Mouse (Mus musculus) cerebellum, adult 18-20 months (tissue): ENCODE data around the gene Ddah1.

Experiments
- DNase-seq, 2 experiments: peaks; one replicate each; pipeline ENCODE4 v3.0.0; 2021

The Ddah1 gene

DNA sequence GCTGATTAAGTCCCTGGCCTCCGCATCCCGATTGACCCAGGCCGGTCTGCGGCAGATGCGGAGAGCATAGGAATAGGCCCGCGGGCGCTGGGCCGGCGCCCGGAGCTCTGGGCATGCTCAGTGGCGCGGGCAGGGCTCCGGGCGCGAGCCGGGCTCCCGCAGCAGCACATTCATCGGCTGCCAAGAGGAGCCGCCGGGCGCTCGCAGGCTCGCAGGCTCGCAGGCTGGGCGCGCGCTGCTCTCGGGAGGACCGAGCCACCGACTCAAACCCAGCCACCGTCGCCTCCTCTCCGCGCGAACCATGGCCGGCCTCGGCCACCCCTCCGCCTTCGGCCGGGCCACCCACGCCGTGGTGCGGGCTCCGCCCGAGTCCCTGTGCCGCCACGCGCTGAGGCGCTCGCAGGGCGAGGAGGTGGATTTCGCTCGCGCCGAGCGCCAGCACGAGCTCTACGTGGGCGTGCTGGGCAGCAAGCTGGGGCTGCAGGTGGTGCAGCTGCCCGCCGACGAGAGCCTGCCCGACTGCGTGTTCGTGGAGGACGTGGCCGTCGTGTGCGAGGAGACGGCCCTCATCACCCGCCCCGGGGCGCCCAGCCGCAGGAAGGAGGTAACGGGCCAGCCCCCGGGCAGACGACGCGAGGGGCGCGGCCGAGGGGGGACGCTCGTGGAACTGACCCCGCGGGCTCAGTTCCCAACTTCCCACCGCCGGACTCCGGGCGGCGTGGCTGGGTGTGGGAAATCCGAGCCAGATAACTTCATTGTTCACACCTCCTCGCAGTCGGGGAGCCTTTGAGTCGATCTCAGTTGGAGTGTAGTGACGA, at the start of gene Ddah1:
Ddah1 (plus strand) TSS at position 115 of the 818 bp plus-strand sequence.
- DNase-seq: peak; percentile 56 to 79

DNA sequence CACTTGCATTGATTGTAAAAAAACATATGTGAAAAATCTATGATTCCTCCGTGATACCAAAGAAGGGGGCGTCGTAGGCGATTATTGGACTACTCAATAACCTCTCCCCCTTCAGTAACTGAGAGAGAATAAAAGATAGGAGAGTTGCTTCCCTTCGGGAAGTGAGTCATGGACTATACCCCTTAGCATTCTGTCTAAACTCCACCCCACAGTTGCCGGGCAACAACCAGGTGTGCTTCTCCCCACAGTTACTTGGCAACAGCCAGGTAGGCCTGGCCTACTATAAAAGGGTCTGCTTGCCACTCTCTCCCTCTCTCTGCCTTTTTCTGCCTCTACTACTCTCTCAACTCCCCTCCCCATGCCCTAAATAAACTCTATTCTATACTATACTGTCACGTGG, 42.6 kb upstream of the Ddah1 start:
- no peak for DNase-seq

DNA sequence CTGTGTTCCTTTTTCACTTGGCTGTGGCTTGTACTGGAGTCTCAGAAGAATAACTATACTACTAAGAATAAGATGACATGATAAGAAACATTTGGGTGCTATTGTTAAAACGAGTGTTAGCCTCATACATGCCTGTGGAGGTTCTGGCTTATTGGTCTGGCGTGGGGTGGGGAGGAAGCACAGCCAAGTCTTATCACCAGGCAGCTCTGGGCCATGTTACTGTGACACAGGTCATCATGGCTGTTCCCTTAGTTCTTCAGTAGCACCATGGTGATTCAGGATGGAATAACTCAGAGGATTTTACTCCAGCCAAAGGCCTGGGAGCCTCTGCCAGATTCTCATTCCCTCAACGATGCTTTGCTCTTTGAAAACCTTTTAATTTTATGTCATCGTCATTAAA, 38.8 kb upstream of the Ddah1 start:
- no peak for DNase-seq

DNA sequence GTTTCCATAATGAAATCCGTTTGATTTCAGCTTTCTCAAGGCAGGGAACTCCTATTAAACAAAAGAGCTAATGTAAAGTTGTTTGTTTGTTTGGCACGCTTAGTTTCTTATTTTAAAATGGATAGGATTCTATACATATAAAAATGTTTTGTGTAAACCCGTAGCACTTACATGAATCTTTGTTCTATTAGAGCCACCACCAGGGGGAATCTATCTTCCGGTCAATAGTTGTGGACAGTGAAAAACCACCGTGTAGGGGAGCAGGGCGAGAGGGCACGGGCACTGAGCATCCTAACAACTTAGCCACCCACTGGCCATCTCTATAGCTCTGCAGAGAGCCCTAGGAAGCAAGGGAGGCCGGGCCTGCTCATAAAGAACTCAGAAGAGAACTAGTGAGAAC, 33.4 kb upstream of the Ddah1 start:
- no peak for DNase-seq

DNA sequence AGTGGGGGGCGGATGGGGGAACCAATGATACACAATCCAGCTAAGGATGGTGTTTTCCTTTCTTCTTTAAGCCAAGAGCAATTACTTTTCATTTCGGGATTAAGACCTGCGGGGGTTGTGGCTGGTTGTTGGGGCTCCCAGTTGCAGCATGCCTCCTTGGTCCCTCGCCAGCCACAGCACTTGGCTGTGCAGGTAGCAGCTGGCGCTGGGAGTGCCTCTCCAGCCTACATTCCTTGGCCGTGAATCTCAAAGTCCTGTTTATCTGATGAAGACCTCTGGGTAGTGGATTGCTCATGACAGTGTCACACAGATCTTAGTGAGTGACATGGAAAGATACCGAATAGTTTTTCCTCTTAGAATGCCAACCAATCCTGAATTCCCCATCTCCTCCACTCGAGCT, 30.1 kb upstream of the Ddah1 start:
- DNase-seq: no peak

DNA sequence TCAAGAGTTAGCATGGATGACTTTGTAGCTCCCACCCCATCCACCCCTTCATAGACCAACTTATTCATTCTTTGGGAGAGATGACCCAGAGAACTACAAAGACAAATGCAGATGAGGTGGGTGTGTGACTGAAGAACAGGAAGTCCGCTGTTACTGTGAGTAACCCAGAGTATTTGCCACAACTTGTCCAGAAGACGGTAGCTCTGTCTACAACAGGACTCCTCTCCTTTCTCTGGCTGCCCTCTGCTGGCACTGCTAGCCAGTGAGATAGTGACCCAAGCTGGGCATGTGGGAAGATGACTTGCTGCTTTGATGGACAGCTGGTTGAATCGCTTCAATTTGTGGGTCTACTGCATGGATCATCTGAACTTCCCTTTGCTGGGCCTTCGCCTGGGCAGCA, 28.9 kb upstream of the Ddah1 start:
- peak in 1 of 2 experiments; percentile 5 for DNase-seq

DNA sequence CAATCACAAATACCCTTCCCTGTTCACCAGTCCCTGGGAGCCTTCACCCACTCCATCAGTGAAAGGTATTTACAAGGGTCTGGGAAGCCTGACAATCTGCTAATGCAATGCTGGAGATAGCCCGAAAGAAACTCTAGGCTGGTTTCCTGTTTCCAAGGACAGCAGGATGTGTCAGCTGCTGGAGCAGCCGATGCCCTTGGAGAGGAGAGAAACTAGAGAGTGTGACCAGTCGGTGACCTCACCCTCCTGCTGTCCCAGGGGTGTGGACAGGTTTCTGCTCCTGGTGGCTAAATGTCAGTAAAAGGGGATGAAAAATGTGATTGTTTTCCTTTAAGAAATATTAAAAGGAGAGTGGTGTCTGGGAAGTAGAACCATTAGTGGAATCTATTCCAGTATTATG, 28.4 kb upstream of the Ddah1 start:
- DNase-seq: no peak

DNA sequence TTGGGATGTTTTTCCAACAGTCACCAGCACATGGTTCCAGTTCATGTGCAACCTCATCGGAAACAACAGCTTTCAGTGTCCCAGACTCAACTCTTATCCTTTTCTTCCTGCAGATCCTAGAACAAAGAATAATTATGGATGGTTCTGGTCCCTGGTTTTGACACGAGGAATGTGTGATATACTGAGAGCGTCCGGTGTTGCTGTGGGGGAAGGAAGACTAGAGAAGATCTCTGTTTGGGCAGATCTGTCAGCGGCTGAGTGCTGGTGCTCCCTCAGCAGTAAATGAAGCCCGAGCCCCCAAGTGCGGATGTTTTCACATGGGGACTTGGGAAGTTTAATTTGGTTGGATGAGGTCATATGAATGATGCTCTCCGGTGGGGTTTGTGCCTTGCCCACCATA, 23.6 kb upstream of the Ddah1 start:
- DNase-seq: no peak

DNA sequence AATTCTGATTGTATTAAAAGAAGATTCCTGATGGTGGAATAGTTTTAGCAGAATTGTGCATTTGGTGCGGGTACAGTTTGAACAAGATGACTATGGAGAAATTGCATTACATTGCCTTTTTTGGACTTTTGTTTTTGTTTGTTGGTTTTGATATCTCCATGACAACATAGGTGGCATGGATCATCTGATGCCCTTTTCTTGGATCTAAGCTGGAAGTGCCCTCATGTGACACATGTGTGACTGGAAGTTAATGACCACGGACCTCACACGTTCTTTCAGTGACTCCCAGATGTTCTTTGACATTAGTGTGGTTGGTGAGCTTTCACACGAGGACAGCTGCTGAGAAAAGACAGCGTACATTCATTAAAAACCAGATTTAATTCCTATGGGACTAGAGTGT, 21.9 kb upstream of the Ddah1 start:
- DNase-seq: no peak

DNA sequence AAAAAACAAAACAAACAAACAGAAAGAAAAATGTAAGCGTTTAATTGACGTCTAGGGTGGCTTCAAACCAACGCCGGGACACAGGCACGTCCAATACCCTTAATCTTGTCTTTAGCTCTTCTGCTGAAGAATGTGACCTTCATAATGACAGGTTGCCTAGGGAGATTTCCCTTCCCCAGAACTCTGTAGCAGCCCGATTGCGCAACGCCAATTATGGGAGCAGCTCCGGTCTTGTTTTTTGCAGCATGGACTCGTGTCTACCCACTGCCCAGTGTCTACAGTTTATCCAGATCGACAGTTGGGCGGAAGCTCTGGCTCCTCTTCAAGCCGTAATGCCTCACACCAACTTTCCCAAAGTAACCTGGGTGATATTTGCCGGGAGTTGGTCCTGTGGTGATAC, 19.8 kb upstream of the Ddah1 start:
- no peak for DNase-seq

DNA sequence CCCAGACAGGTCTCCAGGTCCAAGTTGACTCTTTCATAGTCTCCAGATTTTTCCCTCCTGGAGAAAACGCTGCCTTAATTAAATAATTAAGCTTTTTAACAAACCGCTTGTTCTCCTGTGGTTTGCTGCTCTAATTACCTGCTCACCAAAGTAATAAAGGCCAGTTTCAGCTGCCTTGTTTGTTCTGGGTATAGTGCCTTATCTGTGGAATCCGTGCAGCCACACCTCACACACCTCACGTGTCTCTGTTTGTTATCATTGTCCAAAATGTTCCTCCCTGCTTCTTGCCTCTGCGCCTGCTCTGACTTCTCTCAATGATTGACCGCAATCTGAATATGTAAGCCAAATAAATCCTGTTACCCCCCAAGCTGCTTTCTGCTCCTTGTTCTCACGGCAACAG, 18.6 kb upstream of the Ddah1 start:
- DNase-seq: no peak

DNA sequence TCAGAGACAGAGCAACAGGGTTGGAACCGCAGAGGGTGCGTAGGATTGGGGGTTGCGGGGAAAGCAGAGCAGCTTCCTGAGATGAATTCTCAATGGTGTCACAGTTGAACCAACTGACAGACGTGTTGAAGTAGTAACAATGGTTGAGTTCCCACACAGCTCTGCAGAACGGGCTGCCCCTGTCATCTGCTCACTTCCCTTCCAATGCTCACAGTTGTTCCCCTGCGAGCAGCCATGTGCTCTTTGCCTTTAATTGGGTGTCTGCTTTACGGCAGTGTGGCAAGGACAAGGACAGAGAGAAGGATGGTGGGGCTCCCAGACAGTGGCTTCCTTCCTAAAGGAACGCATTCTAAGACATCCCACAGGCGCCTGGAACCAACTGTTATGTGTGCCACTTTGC, 15.4 kb upstream of the Ddah1 start:
- no peak for DNase-seq

DNA sequence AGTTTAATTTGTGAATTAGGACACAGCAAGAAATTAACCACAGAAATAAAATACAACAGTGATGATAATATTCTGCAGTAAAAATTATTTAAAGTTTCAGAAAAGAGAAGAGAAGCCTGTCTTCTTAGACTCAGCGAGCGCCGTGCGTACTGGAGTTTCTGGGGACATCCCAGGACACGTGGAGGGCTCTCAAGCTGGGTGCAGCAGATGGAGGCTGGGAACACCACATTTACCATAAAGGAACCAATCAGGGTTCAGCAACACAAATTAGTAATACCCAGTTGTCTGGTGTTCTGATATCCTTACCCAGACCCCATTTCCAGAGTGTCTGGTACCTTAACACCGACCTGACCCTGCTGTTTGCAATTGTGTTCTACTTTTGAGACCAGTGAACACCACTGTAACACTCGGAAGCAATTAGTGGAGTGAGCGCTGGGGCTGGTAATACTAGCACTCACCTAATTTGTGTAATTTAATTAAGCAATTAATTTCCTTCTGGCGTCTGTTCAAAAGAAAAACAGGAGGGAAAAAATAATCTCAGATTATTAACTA, 14.9 kb upstream of the Ddah1 start:
- no peak for DNase-seq

DNA sequence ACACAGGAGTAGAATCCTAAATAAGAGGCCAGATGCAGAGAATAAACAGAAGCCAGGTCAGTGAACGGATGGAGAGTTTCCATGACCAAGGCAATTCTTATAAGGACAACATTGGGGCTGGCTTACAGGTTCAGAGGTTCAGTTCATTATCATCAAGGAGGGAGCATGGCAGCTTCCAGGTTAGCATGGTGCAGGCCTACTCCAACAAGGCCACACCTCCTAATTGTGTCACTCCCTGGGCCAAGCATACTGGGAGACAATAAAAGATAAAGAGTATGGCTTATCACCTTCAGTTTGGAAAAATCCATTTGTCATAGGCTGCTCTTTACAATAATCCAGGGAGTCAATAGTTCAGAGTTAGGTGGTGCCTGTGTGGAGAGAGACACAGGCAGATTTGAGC, 9.8 kb upstream of the Ddah1 start:
- no peak for DNase-seq

DNA sequence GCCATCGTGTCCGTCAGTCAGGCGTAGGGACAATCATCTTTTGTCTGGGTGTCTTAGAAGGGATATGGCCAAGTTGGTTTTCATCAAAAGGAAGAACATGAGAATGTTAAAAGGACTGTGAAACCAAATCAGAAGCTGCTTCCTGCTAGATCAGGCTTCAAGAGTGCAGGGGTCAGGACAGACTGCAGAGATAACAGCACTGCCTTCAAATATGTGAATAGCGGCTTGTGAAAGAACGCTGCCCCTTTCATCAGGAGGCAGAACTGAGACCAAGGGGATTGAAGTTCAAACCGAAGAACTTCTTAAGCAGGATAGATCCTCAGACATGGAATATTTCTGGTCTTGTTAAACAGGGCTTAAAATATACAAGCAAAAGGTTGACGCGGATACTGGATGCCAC, 2.0 kb upstream of the Ddah1 start:
- DNase-seq: no peak

DNA sequence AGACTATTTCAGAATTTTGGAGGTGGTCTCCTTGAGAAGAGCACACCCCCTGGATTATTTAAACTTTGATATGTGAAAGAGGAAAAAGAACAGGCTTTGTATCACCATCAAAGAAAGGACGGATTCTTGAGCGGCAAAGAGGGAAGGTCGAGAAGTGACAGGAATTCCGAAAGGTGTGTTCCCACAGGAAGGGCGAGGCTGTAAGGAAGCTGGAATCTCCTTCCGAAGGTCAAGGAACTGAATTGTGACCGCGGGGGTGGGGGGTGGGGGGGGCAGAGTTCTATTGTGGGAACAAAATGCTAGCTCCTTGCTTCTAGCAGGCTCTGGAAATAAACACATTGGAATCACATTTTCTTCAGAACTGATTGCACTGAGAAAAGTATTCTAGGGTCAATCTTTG, 1.3 kb upstream of the Ddah1 start:
- DNase-seq: no peak

DNA sequence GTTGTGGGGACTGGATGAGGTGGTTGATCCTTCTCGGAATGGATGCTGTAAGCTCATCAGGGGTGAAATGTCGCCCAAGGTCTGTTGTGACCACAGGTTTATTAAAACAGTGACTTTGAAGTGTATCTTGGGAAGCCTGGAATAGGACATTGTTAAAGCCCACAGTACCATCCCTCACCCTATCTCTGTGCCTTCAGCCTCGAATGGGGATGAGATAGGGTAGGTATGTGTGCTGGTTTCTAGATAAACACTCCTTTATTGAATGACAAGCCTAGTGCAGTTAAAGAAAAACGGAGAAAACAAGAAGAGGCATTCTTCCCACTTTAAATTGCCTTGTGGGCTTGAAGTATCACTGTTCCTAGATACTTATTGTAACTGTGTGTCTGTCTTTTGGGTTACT, 631 bp upstream of the Ddah1 start:
- DNase-seq: no peak

DNA sequence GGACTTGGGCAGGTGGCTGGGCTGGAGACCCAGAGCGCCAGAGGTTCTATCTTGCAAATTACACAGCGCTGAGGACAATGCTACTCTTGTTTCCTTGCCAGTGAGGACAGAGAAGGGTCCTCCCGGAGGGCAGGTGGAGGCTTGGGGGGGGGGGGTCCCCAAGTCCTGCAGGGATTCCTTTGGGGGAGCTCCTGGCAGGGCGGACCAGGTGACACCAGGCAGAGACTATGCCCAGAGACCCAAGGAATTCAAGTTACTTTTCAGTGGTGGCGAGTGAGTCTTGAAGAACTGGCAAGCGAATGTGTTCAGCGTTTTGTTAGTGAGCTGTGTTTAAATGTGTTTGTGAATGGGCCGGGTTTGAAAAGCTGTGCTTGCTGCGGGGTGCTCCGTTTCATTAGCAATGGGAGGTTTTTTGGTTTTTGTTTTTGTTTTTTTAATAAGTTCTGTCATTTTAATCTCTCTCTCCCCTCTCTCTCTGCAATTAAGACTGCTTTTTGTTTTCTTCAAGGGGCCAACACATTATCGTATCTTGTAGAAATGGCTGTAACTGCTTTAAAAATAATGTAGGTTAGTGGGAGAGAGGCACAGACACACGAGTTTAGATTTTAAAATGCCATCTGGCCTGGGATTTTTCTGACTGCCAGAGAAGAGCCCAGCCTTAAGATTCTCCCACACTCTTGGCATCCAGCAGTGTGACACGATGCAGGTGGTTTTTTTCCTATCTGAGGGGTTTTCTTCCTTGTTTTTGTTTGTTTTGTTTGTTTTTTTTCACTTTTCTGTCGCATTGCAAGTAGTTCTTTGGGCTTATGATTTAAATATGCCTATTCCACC, 1.1 kb downstream of the Ddah1 start:
- peak; percentile 6 to 22 for DNase-seq

DNA sequence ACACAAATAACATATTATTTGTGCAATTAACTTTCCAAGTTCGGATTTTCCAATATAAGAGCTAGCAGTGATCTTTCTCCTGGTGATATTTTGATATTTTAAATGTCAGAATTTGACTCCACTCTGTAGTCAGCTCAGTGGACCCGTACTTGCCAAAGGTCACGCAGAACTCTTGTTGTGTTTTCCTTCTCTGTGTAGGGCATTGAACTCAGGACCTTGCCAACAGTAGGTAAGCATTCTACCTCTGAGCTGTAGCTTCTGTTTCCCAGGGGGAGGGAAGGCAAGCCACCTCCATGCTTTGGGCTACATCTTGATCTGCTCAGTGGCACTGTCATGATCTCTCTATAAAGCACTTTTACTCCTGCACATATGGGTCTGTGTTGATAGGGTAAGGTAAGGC, 2.1 kb downstream of the Ddah1 start:
- DNase-seq: no peak

DNA sequence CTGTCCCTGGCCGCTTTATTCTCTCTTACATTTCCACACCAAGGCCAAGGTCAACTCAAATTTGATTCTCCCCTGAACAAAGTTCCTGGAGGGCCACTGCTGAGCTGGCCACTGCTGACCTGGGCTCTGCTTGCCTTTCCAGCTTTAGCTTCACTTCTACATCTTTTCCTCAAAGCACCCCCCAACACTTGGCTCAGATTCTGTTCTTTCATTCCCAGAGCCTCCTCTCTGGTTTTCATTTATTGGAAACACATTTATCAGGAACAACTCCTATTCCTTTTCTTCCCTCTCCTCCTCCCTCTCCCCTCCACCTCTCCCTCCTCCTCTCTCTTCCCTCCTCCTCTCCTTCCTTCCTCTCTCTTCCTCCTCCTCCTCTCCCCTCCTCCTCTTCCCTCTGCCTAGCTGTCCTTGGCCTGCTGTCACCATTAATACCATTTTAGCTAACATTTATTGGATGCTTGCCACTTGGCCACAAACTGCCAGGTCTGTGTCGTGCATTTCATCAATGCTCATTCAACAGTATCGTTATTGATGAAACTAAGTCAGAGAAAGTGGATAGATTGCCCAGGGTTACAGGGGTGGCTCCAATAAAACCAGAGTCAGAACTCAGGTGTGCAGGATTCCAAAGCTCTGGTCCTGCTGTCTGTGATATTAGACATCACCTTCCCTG, 3.2 kb downstream of the Ddah1 start:
- DNase-seq: no peak

DNA sequence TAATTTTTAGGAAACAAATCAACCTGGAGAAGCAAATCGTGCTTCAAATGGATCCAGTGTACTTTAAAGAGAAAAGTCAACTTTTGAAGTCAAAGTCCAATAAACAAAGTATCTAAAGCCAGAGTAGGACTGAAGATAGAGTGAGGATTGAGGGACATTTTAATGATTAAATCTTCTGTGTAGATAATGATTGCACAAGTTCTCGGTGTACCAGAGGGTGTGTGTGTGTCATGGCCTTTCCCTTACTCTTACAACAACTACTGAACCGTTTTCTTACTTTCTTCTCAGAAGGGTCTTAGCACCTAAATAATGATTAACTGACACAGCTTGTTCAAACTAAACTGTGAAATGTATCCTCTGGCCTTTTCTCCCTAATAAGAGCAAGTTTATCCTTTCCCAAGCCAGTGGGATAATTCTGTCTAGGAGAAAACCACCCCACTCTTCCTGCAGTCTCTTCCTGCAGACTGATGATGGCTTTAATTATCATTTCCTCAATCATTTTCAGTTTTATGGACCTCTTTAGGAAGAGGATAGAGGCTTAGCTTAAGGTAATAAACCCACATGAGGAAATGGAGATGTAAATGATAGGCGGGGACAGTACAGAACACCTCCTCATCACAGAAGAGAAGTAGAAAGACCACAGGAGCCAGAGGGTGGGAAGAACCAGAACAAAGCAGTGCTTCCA, 4.6 kb downstream of the Ddah1 start:
- DNase-seq: no peak

DNA sequence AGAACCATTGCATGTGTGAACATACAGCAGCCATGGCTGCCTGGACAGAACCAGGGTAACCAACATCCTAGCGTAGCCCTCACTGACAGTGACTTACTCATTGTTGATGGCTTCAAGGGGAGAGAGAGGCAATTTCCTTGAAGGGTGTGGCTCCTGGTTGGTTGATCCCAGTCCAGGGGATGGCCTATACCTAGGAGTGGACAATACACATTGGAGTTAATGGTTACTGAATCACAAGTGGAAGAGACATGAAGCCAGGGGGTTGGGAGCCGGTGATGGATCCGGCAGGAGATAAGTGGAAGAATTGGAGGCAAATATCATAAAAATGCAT, 5.1 kb downstream of the Ddah1 start:
- DNase-seq: no peak

DNA sequence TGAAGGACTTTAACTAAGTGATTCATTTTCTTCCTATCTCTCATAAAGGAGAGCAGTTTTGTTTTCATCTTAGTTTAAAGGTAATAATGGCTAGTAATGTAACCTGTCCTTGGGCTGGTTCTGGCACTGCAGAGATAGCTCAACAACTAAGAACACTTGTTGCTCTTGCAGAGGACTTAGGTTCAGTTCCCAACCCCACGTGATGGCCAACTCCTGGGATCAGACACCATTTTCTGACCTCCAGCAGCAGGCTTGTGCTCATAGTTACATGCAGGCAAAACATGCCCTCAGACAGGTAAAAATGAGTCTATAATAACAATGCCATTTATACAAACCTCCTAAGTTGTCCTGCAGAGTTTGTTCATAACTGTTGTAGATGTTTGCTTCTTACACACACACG, 5.9 kb downstream of the Ddah1 start:
- no peak for DNase-seq
